Mouse (Mus musculus) ES-E14 (cell line): ENCODE results near the gene Nup107.

Experiments
- HCFC1 ChIP-seq: IDR thresholded peaks from 2 replicates; pipeline ENCODE4 v1.6.1; 2012; ENCODE audit warnings: low read length, inconsistent platforms, borderline replicate concordance; ENCODE audit not compliant: insufficient read depth
- ZC3H11A ChIP-seq: IDR thresholded peaks from 2 replicates; pipeline ENCODE4 v1.6.1; 2012; ENCODE audit warnings: low read depth, mild to moderate bottlenecking, inconsistent platforms, low read length, borderline replicate concordance

DNA sequence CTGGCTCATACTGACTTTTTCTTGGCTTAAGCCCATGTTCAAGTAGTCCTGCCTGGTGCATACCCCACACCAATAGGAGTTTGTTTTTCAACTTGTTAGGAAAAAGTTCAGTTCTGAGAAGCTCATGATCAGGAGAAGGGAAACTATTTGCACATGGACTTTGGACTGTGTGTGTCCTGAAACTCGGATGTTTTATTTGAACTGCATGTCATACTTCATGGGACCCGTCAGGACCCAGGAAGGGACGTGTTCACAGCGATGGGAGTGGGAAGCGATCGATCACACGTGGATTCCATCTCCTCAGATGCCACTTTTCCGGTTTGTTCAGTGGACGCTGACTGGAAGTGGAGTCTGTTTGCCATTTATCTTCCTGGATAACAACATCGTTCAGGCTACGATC, 7.3 kb upstream of the Nup107 start:
- TF ChIP-seq ZC3H11A (no peak), HCFC1 (no peak)
